Mouse (Mus musculus): ENCODE measurements at regions not wholly inside any gene's neighbourhood (a gene's known extent, or its start where the extent isn't known, plus 50 kb on each side); places are given as distances from the start of the nearest gene placed in this dataset.

GRCm38 (mm10) chr12:77833411-77834169, 360.5 kb upstream of the Gm6657 start:
- no peaks in the 10 kb centered on the region for H3K36me3 ChIP-seq (ENCODE audit: control insufficient read depth, insufficient read depth)
- no peaks in the 10 kb centered on the region for H3K9me3 ChIP-seq (replicated peaks; ENCODE audit: control insufficient read depth, low read length)
- no peak for ATAC-seq (ENCODE audit: low read depth)
- H3K9ac ChIP-seq (ENCODE audit: low read depth, low read length): no peak overlapping the region
- no peak overlapping the region for H3K4me2 ChIP-seq (ENCODE audit: low read depth, low read length)
- no peaks in the 10 kb centered on the region for H3K4me1 ChIP-seq (ENCODE audit: control insufficient read depth, low read depth, low read length)
- H3K4me3 ChIP-seq (ENCODE audit: low read depth, low read length): no peak overlapping the region
- no peaks in the 10 kb centered on the region for H3K27me3 ChIP-seq (ENCODE audit: control insufficient read depth, insufficient read depth, low read depth, low read length)
- WGBS (ENCODE audit: insufficient replicate concordance): 78% methylated on average over 9 of the region's 9 CpGs
- H3K27ac ChIP-seq (ENCODE audit: low read length): no peak overlapping the region

- no peak overlapping the region for H3K9ac ChIP-seq (ENCODE audit: low read depth, low read length)
- H3K4me1 ChIP-seq (ENCODE audit: control insufficient read depth, low read depth, low read length): no peaks in the 10 kb centered on the region
- no peak overlapping the region for H3K4me3 ChIP-seq (ENCODE audit: low read depth, low read length)
- H3K27me3 ChIP-seq (ENCODE audit: control insufficient read depth, insufficient read depth, low read depth, low read length): no peaks in the 10 kb centered on the region
- H3K9me3 ChIP-seq (replicated peaks; ENCODE audit: control insufficient read depth, low read length): no peaks in the 10 kb centered on the region
- H3K4me2 ChIP-seq (ENCODE audit: low read depth, low read length): no peak overlapping the region
- H3K36me3 ChIP-seq (ENCODE audit: control insufficient read depth, insufficient read depth): no peaks in the 10 kb centered on the region
- ATAC-seq (ENCODE audit: low read depth): no peak
- 51% methylated on average over 1 of the region's 1 CpGs for WGBS (ENCODE audit: insufficient replicate concordance)
- no peak overlapping the region for H3K27ac ChIP-seq (ENCODE audit: low read length)
Measured at GRCm38 (mm10) chr12:77834891-77835290, 359.2 kb upstream of the Gm6657 start.

GRCm38 (mm10) chr12:77836231-77836630, 357.8 kb upstream of the Gm6657 start:
- no peak overlapping the region for H3K4me3 ChIP-seq (ENCODE audit: low read depth, low read length)
- no peak for ATAC-seq (ENCODE audit: low read depth)
- H3K27me3 ChIP-seq (ENCODE audit: control insufficient read depth, insufficient read depth, low read depth, low read length): no peaks in the 10 kb centered on the region
- no peaks in the 10 kb centered on the region for H3K36me3 ChIP-seq (ENCODE audit: control insufficient read depth, insufficient read depth)
- H3K27ac ChIP-seq (ENCODE audit: low read length): no peak overlapping the region
- H3K9me3 ChIP-seq (replicated peaks; ENCODE audit: control insufficient read depth, low read length): no peaks in the 10 kb centered on the region
- no peak overlapping the region for H3K9ac ChIP-seq (ENCODE audit: low read depth, low read length)
- 47% methylated on average over 2 of the region's 2 CpGs for WGBS (ENCODE audit: insufficient replicate concordance)
- H3K4me1 ChIP-seq (ENCODE audit: control insufficient read depth, low read depth, low read length): no peaks in the 10 kb centered on the region
- no peak overlapping the region for H3K4me2 ChIP-seq (ENCODE audit: low read depth, low read length)

GRCm38 (mm10) chr12:77841844-77842415, 352.1 kb upstream of the Gm6657 start:
- no peak overlapping the region for H3K9ac ChIP-seq (ENCODE audit: low read depth, low read length)
- H3K27me3 ChIP-seq (ENCODE audit: control insufficient read depth, insufficient read depth, low read depth, low read length): no peaks in the 10 kb centered on the region
- H3K36me3 ChIP-seq (ENCODE audit: control insufficient read depth, insufficient read depth): no peaks in the 10 kb centered on the region
- H3K27ac ChIP-seq (ENCODE audit: low read length): no peak overlapping the region
- H3K4me1 ChIP-seq (ENCODE audit: control insufficient read depth, low read depth, low read length): no peaks in the 10 kb centered on the region
- 65% methylated on average over 7 of the region's 7 CpGs for WGBS (ENCODE audit: insufficient replicate concordance)
- H3K9me3 ChIP-seq (replicated peaks; ENCODE audit: control insufficient read depth, low read length): no peaks in the 10 kb centered on the region
- no peak overlapping the region for H3K4me3 ChIP-seq (ENCODE audit: low read depth, low read length)
- ATAC-seq (ENCODE audit: low read depth): no peak
- no peak overlapping the region for H3K4me2 ChIP-seq (ENCODE audit: low read depth, low read length)

GRCm38 (mm10) chr12:77852595-77853577, 341.2 kb upstream of the Gm6657 start:
- no peak overlapping the region for H3K27ac ChIP-seq (ENCODE audit: low read length)
- WGBS (ENCODE audit: insufficient replicate concordance): 37% methylated on average over 9 of the region's 9 CpGs
- H3K9ac ChIP-seq (ENCODE audit: low read depth, low read length): no peak overlapping the region
- no peak overlapping the region for H3K4me3 ChIP-seq (ENCODE audit: low read depth, low read length)
- H3K4me1 ChIP-seq (ENCODE audit: control insufficient read depth, low read depth, low read length): no peaks in the 10 kb centered on the region
- H3K36me3 ChIP-seq (ENCODE audit: control insufficient read depth, insufficient read depth): no peaks in the 10 kb centered on the region
- ATAC-seq (ENCODE audit: low read depth): no peak
- H3K27me3 ChIP-seq (ENCODE audit: control insufficient read depth, insufficient read depth, low read depth, low read length): no peaks in the 10 kb centered on the region
- H3K4me2 ChIP-seq (ENCODE audit: low read depth, low read length): no peak overlapping the region
- no peaks in the 10 kb centered on the region for H3K9me3 ChIP-seq (replicated peaks; ENCODE audit: control insufficient read depth, low read length)

- H3K9me3 ChIP-seq (replicated peaks; ENCODE audit: control insufficient read depth, low read length): no peaks in the 10 kb centered on the region
- 63% methylated on average over 15 of the region's 15 CpGs for WGBS (ENCODE audit: insufficient replicate concordance)
- H3K4me3 ChIP-seq (ENCODE audit: low read depth, low read length): no peak overlapping the region
- no peaks in the 10 kb centered on the region for H3K27me3 ChIP-seq (ENCODE audit: control insufficient read depth, insufficient read depth, low read depth, low read length)
- no peak overlapping the region for H3K9ac ChIP-seq (ENCODE audit: low read depth, low read length)
- H3K4me2 ChIP-seq (ENCODE audit: low read depth, low read length): no peak overlapping the region
- no peak for ATAC-seq (ENCODE audit: low read depth)
- no peaks in the 10 kb centered on the region for H3K4me1 ChIP-seq (ENCODE audit: control insufficient read depth, low read depth, low read length)
- no peaks in the 10 kb centered on the region for H3K36me3 ChIP-seq (ENCODE audit: control insufficient read depth, insufficient read depth)
- no peak overlapping the region for H3K27ac ChIP-seq (ENCODE audit: low read length)
Measured at GRCm38 (mm10) chr12:77854281-77855075, 339.6 kb upstream of the Gm6657 start.

- H3K4me3 ChIP-seq (ENCODE audit: low read depth, low read length): no peak overlapping the region
- no peak overlapping the region for H3K4me2 ChIP-seq (ENCODE audit: low read depth, low read length)
- H3K4me1 ChIP-seq (ENCODE audit: control insufficient read depth, low read depth, low read length): no peaks in the 10 kb centered on the region
- H3K36me3 ChIP-seq (ENCODE audit: control insufficient read depth, insufficient read depth): no peaks in the 10 kb centered on the region
- H3K27ac ChIP-seq (ENCODE audit: low read length): no peak overlapping the region
- no peak overlapping the region for H3K9ac ChIP-seq (ENCODE audit: low read depth, low read length)
- no peaks in the 10 kb centered on the region for H3K27me3 ChIP-seq (ENCODE audit: control insufficient read depth, insufficient read depth, low read depth, low read length)
- H3K9me3 ChIP-seq (replicated peaks; ENCODE audit: control insufficient read depth, low read length): no peaks in the 10 kb centered on the region
- 74% methylated on average over 12 of the region's 12 CpGs for WGBS (ENCODE audit: insufficient replicate concordance)
- ATAC-seq (ENCODE audit: low read depth): no peak
Measured at GRCm38 (mm10) chr12:77855796-77856195, 338.2 kb upstream of the Gm6657 start.

- Histone ChIP-seq H3K4me2 (ENCODE audit: low read depth, low read length) (no peak overlapping the region), H3K9ac (ENCODE audit: low read depth, low read length) (no peak overlapping the region), H3K4me1 (ENCODE audit: control insufficient read depth, low read depth, low read length) (no peaks in the 10 kb centered on the region), H3K9me3 (replicated peaks; ENCODE audit: control insufficient read depth, low read length) (no peaks in the 10 kb centered on the region), H3K27me3 (ENCODE audit: control insufficient read depth, insufficient read depth, low read depth, low read length) (no peaks in the 10 kb centered on the region), H3K27ac (ENCODE audit: low read length) (no peak overlapping the region), H3K36me3 (ENCODE audit: control insufficient read depth, insufficient read depth) (no peaks in the 10 kb centered on the region), H3K4me3 (ENCODE audit: low read depth, low read length) (no peak overlapping the region)
- no peak for ATAC-seq (ENCODE audit: low read depth)
- 44% methylated on average over 4 of the region's 4 CpGs for WGBS (ENCODE audit: insufficient replicate concordance)
Measured at GRCm38 (mm10) chr12:77857281-77857680, 336.8 kb upstream of the Gm6657 start.
